Mouse (Mus musculus) cortical plate, adult 2 months (tissue): ENCODE data around the gene Mrtfa.

Source experiments
- CTCF ChIP-seq: fragments of 200-500 bp; IDR thresholded peaks from 2 replicates; pipeline ENCODE4 v1.5.1; 2011; ENCODE audit warnings: mild to moderate bottlenecking, control low read depth, low read length; ENCODE audit not compliant: insufficient read depth; ENCODE audit errors: extremely low read depth
- POLR2A ChIP-seq: fragments of 200-500 bp; IDR thresholded peaks from 2 replicates; pipeline ENCODE4 v1.6.1; 2011; ENCODE audit warnings: mild to moderate bottlenecking, low read length, control low read depth; ENCODE audit not compliant: insufficient read depth; ENCODE audit errors: extremely low read depth

DNA sequence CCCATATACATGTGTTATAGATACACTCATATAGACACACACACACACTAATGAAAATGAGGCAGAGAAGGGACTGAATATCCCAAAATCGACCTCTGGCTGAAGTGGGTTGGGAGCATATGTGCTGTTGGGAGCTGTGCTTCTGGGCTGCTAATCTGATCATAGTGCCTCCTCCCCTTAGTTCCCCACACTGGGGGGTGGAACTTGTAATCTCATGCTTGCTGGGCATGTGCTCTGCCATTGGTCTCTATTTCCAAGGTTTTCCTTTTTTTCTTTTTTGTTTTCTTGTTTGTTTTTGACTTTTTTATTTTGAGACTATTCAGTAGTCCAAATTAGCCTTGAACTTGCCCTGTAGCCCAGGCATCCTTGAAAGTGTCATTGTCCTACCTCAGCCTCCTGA, 202.2 kb downstream of the Mrtfa start:
- TF ChIP-seq CTCF: no peak
- no peak for TF ChIP-seq POLR2A
